Mouse (Mus musculus): Measurements from ENCODE around the gene Dnah7a. TPM values are rescaled to one million over a fixed set of nuclear protein-coding genes. Genes with fewer than 3 reads are reported as not detected.
A peak's percentile ranks its signal among the peaks of the same experiment; 100 is the strongest.

Gene Dnah7a
- total and polyA plus RNA-seq, 3 experiments, result not detected

DNA sequence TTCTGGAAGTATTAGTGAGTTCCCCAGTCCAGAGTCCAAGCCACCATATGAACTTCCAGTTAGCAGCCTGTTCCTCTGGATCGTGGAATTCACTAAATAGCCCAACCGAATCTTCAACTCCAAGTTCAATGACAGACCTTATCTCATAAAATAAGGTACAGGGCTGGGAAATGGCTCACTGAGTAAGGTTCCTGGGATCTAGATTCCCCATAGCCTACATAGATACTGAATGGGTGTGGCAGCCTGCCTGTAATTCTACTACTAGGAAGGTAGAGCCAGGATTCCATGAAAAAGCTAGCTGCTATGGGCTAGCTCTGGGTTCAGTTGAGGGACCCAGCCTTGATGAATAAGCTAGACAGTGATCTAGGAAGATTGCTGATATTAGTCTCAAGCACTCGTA lies 30.0 kb upstream of the Dnah7a start:
- Histone ChIP-seq H3K9ac (ENCODE audit: control insufficient read depth, low read depth, low read length, poor library complexity, severe bottlenecking) (no peak overlapping the region), H3K4me3 (ENCODE audit: control insufficient read depth in 1 of 2, insufficient read depth in 1 of 2, low read depth in 2 of 2, low read length in 2 of 2) (no peak overlapping the region), H3K4me1 (ENCODE audit: control insufficient read depth in 1 of 2, insufficient read depth in 2 of 2, low read length in 2 of 2) (no peaks in the 10 kb centered on the region), H3K9me3 (replicated peaks; ENCODE audit: insufficient read depth, low read length) (no peaks in the 10 kb centered on the region), H3K79me2 (ENCODE audit: control insufficient read depth, insufficient read depth, low read length, poor library complexity) (no peaks in the 10 kb centered on the region), H3K27ac (ENCODE audit: control insufficient read depth, low read depth, low read length) (no peak overlapping the region), H3K27me3 (ENCODE audit: control insufficient read depth in 1 of 2, insufficient read depth in 2 of 2, low read length in 2 of 2) (no peaks in the 10 kb centered on the region), H3K36me3 (ENCODE audit: control insufficient read depth in 1 of 2, insufficient read depth in 2 of 2, low read length in 2 of 2) (no peaks in the 10 kb centered on the region)
- no peak for DNase-seq (ENCODE audit: low read depth, low spot score)
- TF ChIP-seq MAFK (IDR thresholded peaks at IDR 0.05; ENCODE audit: borderline replicate concordance, low read depth, low read length) (no peak), ZKSCAN1 (IDR thresholded peaks at IDR 0.05; ENCODE audit: low read depth, low read length) (no peak), TAL1 (IDR thresholded peaks at IDR 0.05; ENCODE audit: low read length) (no peak), ZMIZ1 (IDR thresholded peaks at IDR 0.05; ENCODE audit: low read depth, low read length) (no peak), MAZ (IDR thresholded peaks at IDR 0.05; ENCODE audit: low read depth, low read length) (no peak), HCFC1 (IDR thresholded peaks at IDR 0.05; ENCODE audit: low read depth, low read length) (no peak), MXI1 (IDR thresholded peaks at IDR 0.05; ENCODE audit: low read depth, low read length) (no peak), CHD2 (IDR thresholded peaks at IDR 0.05; ENCODE audit: low read length) (no peak)

DNA sequence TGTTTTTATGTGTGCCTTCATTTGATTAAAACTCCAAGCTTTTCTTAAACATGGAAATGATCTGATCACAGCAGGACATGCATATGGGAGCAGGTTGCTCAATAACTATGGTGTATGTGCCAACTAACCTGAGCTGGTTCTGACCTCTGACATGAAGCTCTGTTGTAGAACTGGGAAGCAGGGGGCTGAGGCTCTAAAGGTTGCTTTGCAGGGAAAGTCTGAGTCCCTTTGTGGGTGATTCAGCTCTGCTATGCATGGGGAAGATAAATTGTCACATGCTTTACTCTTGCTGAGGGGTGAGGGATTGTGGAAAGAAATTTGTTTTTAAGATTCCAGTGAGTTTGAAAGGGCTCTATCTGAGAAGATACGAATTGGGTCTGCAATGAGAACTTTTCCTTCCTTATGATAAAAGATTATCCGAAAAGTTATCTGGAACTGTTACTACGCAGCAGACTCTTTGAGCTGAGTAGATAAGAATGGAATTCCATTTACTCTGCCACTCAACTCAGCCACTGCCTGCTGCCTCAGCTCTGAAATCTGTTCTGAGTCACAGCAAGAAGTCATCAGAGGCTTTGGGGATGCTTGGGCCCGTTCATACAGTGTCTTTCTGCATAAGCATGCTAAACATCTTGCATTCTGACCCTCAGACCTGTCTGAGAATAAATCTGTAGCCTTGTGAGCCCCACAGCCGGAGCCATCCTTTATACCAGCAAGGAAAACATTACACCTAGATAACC lies 22.1 kb upstream of the Dnah7a start:
- H3K36me3 ChIP-seq (ENCODE audit: control insufficient read depth in 1 of 2, insufficient read depth in 2 of 2, low read length in 2 of 2), result no peaks in the 10 kb centered on the region
- H3K9me3 ChIP-seq (replicated peaks; ENCODE audit: insufficient read depth, low read length), result no peaks in the 10 kb centered on the region
- no peak overlapping the region for H3K4me3 ChIP-seq (ENCODE audit: control insufficient read depth in 1 of 2, insufficient read depth in 1 of 2, low read depth in 2 of 2, low read length in 2 of 2)
- TF ChIP-seq MAX (IDR thresholded peaks at IDR 0.05; ENCODE audit: low read length) (no peak), GATA1 (IDR thresholded peaks at IDR 0.05; ENCODE audit: low read depth, low read length) (0 out of 2 replicates have a peak, but pooled peaks have one; percentile 14)
- no peaks in the 10 kb centered on the region for H3K79me2 ChIP-seq (ENCODE audit: control insufficient read depth, insufficient read depth, low read length, poor library complexity)
- no peak for DNase-seq (ENCODE audit: low read depth, low spot score)
- H3K4me1 ChIP-seq (ENCODE audit: control insufficient read depth in 1 of 2, insufficient read depth in 2 of 2, low read length in 2 of 2), result no peaks in the 10 kb centered on the region
- no peak overlapping the region for H3K9ac ChIP-seq (ENCODE audit: control insufficient read depth, low read depth, low read length, poor library complexity, severe bottlenecking)
- H3K27me3 ChIP-seq (ENCODE audit: control insufficient read depth in 1 of 2, insufficient read depth in 2 of 2, low read length in 2 of 2), result no peaks in the 10 kb centered on the region
- H3K27ac ChIP-seq (ENCODE audit: control insufficient read depth, low read depth, low read length), result no peak overlapping the region

GRCm38 (mm10) chr1:53726883-53727282 lies 20.3 kb upstream of the Dnah7a start:
- no peak for DNase-seq (ENCODE audit: low read depth, low spot score)
- no peaks in the 10 kb centered on the region for H3K79me2 ChIP-seq (ENCODE audit: control insufficient read depth, insufficient read depth, low read length, poor library complexity)
- TF ChIP-seq ELF1 (IDR thresholded peaks at IDR 0.05; ENCODE audit: low read depth, low read length), result no peak
- no peak for TF ChIP-seq HCFC1 (IDR thresholded peaks at IDR 0.05; ENCODE audit: low read depth, low read length)
- TF ChIP-seq MAFK (IDR thresholded peaks at IDR 0.05; ENCODE audit: borderline replicate concordance, low read depth, low read length), result no peak
- no peak overlapping the region for H3K27ac ChIP-seq (ENCODE audit: control insufficient read depth, low read depth, low read length)
- H3K36me3 ChIP-seq (ENCODE audit: control insufficient read depth in 1 of 2, insufficient read depth in 2 of 2, low read length in 2 of 2), result no peaks in the 10 kb centered on the region
- H3K9ac ChIP-seq (ENCODE audit: control insufficient read depth, low read depth, low read length, poor library complexity, severe bottlenecking), result no peak overlapping the region
- H3K4me3 ChIP-seq (ENCODE audit: control insufficient read depth in 1 of 2, insufficient read depth in 1 of 2, low read depth in 2 of 2, low read length in 2 of 2), result no peak overlapping the region
- H3K27me3 ChIP-seq (ENCODE audit: control insufficient read depth in 1 of 2, insufficient read depth in 2 of 2, low read length in 2 of 2), result no peaks in the 10 kb centered on the region
- H3K9me3 ChIP-seq (replicated peaks; ENCODE audit: insufficient read depth, low read length), result no peaks in the 10 kb centered on the region
- H3K4me1 ChIP-seq (ENCODE audit: control insufficient read depth in 1 of 2, insufficient read depth in 2 of 2, low read length in 2 of 2), result no peaks in the 10 kb centered on the region

All from MEL (cell line).